Mouse (Mus musculus) E14TG2a.4 (cell line): Measurements from ENCODE around the gene Ryr2.

ENCODE experiments used
- CTCF ChIP-seq: conservative IDR thresholded peaks from 2 replicates; pipeline ENCODE4 v1.5.1; 2014; ENCODE audit warnings: low read length
- NANOG ChIP-seq: IDR thresholded peaks from 2 replicates; pipeline ENCODE4 v1.6.1; 2014; ENCODE audit warnings: borderline replicate concordance, low read length, mixed read lengths
- POU5F1 ChIP-seq: IDR thresholded peaks from 2 replicates; pipeline ENCODE4 v1.6.1; 2014; ENCODE audit warnings: low read length, borderline replicate concordance

GRCm38 (mm10) chr13:11837152-11837551 lies 269.6 kb downstream of the Ryr2 start:
- TF ChIP-seq CTCF (no peak), POU5F1 (no peak), NANOG (no peak)
